Mouse (Mus musculus) forebrain, embryonic 10.5 days (tissue): ENCODE measurements at regions not wholly inside any gene's neighbourhood (a gene's known extent, or its start where the extent isn't known, plus 50 kb on each side); places are given as distances from the start of the nearest gene placed in this dataset.

Source experiments
- DNase-seq: peaks from one replicate; pipeline ENCODE4 v3.0.0-alpha.2; 2017; ENCODE audit warnings: low spot score; ENCODE audit errors: extremely low spot score
- H3K27ac ChIP-seq: fragments of 300-500 bp; sonication (generic); 2 replicates; pipeline ENCODE4 v1.5.1; 2016; ENCODE audit warnings: mild to moderate bottlenecking
- H3K27me3 ChIP-seq: fragments of 300-500 bp; sonication (generic); 2 replicates; pipeline ENCODE4 v1.6.1; 2016; ENCODE audit warnings: mild to moderate bottlenecking; ENCODE audit not compliant: poor library complexity, severe bottlenecking
- H3K36me3 ChIP-seq: fragments of 300-500 bp; sonication (generic); replicated peaks from 2 replicates; pipeline ENCODE4 v1.6.1; 2016; ENCODE audit warnings: mild to moderate bottlenecking, moderate library complexity
- H3K4me1 ChIP-seq: fragments of 300-500 bp; sonication (generic); 2 replicates; pipeline ENCODE4 v1.6.1; 2016
- H3K4me3 ChIP-seq: fragments of 300-500 bp; sonication (generic); 2 replicates; pipeline ENCODE4 v1.5.1; 2016; ENCODE audit warnings: mild to moderate bottlenecking, moderate library complexity
- H3K9me3 ChIP-seq: fragments of 300-500 bp; sonication (generic); 2 replicates; pipeline ENCODE4 v1.6.1; 2016; ENCODE audit warnings: mild to moderate bottlenecking, moderate library complexity
- WGBS: fragments of 180-500 bp; shearing (Covaris S2); methylation state at CpG from one replicate; pipeline ENCODE4 v1.1.7; 2016; 5-methylcytosine and 5-hydroxymethylcytosine counted together

DNA sequence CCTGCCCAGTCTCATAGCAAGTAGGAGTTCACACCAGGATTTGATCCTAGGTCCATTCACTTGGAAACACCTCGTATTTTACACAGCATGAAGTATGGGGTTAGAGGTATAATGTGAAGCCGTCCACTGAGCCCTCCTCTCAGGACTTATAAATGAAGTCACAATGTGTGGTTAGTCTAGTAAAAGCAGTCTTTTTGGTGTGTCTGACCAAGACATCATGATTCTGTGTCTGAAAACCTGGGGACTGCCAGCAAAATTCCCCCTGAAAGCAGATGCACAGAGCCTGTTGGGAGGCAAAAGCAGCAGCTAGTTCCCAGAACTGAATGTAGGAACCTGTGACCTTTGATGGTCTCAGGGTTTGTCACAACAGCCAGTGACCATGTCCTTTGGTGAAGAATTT, 91.0 kb upstream of the Ccnd2 start:
- DNase-seq, result no peak
- no peak overlapping the region for H3K4me3 ChIP-seq
- H3K9me3 ChIP-seq, result no peaks in the 10 kb centered on the region
- no peaks in the 10 kb centered on the region for H3K36me3 ChIP-seq
- WGBS, result 86% methylated on average over 2 of the region's 2 CpGs
- peaks cover 46% of the 10 kb centered on the region for H3K27me3 ChIP-seq
- no peak overlapping the region for H3K27ac ChIP-seq
- H3K4me1 ChIP-seq, result peaks cover 11% of the 10 kb centered on the region

DNA sequence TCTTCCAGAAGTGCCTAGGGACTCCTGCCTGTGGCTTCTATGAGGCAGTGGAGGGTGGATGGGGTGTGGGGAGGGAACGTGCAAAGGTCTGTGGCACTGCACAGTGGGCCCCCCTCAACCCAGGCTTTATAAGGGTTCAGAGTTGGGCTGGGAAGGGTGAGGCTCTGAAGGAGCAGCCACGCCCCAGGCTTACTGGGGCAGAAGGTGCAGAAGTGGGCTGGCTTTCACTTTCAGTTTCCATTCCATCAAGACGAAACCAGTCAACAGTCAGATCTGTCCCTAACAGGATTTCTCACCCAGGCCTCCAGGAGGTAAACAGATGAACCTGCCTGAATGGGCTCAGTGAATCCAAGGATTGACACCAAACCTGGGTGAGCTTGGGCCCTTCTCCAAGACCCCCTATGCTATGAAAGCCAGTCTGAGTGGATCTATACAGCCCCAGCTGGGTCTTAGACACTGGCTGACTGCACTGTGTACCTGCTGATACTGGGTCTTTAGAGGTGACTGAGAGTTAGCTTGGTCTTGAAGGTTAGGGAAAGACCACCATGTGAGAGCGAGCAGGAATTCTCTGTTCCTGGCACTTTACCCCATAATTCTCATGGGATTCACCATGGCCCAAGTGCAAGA, 93.9 kb upstream of the Ccnd2 start:
- no peak for DNase-seq
- no peak overlapping the region for H3K4me3 ChIP-seq
- 90% methylated on average over 4 of the region's 4 CpGs for WGBS
- H3K27me3 ChIP-seq, result peaks cover 63% of the 10 kb centered on the region
- H3K4me1 ChIP-seq, result peaks cover 40% of the 10 kb centered on the region
- no peaks in the 10 kb centered on the region for H3K36me3 ChIP-seq
- H3K9me3 ChIP-seq, result no peaks in the 10 kb centered on the region
- no peak overlapping the region for H3K27ac ChIP-seq

DNA sequence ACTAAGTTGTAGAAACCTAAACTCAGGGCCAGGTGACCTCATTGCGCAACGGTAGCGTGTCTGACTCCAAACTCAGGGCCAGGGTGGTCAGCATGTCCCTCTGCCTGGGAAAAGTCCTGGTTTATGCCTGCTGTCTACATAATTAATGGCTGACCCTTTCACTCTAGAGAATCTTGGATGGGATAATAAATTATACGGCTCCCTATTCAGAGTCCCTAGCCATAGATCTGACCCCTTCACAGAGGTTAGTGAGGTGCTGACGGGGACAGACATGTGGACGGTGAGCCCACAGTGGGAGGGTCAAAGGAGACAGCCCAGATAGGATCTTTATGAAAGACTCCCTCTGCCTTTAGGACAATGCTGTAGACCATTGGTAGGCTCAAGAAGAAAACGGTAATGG, 94.7 kb upstream of the Ccnd2 start:
- no peaks in the 10 kb centered on the region for H3K9me3 ChIP-seq
- no peak overlapping the region for H3K4me3 ChIP-seq
- no peak for DNase-seq
- no peak overlapping the region for H3K27ac ChIP-seq
- WGBS, result 94% methylated on average over 7 of the region's 7 CpGs
- H3K36me3 ChIP-seq, result no peaks in the 10 kb centered on the region
- H3K27me3 ChIP-seq, result peaks cover 62% of the 10 kb centered on the region
- peaks cover 48% of the 10 kb centered on the region for H3K4me1 ChIP-seq

DNA sequence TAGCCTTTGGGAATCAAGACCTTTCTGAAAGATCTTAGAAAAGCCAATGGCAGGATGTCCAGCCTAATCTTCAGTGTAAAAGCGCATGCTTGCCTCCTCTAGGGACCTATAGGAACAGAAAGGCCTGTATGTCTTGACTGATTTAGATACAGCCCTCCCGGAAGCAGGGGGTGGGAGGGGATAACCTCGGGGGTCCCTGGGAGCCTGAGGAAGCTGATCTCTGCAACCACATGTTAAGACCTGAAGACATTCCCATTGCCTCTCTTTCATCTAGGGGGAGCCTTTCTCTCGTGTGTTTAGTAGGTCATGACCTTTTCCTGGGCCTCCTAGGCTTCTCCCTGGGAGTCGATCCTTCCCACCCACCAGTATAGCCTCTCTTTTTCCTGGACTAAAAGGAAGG, 95.3 kb upstream of the Ccnd2 start:
- peak overlapping the region; percentile 16; the same call in 1 of the 2 replicates for H3K27ac ChIP-seq
- H3K36me3 ChIP-seq, result no peaks in the 10 kb centered on the region
- H3K27me3 ChIP-seq, result peaks cover 59% of the 10 kb centered on the region
- peaks cover 54% of the 10 kb centered on the region for H3K4me1 ChIP-seq
- no peak for DNase-seq
- 27% methylated on average over 5 of the region's 5 CpGs for WGBS
- H3K9me3 ChIP-seq, result no peaks in the 10 kb centered on the region
- H3K4me3 ChIP-seq, result no peak overlapping the region

DNA sequence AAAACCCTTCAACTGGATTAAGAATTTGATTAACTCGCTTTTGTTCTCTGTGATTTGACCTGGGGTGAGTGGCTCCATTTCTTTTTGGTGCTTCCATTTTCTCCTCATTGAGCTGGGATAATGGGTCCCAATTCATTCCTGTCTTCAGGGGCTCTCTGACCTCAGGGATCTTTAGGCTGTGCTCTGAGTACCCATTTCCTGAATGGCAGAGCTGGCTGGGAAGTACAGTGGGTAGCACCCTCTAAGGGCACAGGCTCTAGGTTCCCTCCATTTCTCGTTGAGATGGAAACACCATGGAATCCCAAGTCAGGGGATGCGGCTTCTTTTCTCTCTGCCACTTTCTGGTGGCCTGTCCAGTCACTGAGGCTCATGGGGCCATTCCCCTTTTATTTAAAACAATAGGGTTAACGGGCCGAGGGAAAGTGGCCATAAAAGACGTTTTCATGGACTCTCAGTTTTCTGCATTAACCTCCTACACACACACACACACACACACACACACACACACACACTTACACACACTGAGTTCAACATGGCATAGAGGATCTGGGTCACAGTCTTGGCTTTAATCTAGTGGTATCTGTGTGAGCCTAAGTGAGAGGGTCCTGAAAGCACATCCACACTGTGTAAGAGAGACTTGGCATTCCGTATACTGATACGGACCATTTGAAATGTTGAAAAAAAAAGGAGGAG, 98.3 kb upstream of the Ccnd2 start:
- Histone ChIP-seq H3K27ac (peak overlapping the region; percentile 85), H3K36me3 (no peaks in the 10 kb centered on the region), H3K4me3 (peak overlapping the region; percentile 39; the same call in 1 of the 2 replicates), H3K4me1 (peaks cover 62% of the 10 kb centered on the region), H3K27me3 (peaks cover 49% of the 10 kb centered on the region), H3K9me3 (no peaks in the 10 kb centered on the region)
- DNase-seq, result peak; percentile 59
- 14% methylated on average over 8 of the region's 8 CpGs for WGBS

DNA sequence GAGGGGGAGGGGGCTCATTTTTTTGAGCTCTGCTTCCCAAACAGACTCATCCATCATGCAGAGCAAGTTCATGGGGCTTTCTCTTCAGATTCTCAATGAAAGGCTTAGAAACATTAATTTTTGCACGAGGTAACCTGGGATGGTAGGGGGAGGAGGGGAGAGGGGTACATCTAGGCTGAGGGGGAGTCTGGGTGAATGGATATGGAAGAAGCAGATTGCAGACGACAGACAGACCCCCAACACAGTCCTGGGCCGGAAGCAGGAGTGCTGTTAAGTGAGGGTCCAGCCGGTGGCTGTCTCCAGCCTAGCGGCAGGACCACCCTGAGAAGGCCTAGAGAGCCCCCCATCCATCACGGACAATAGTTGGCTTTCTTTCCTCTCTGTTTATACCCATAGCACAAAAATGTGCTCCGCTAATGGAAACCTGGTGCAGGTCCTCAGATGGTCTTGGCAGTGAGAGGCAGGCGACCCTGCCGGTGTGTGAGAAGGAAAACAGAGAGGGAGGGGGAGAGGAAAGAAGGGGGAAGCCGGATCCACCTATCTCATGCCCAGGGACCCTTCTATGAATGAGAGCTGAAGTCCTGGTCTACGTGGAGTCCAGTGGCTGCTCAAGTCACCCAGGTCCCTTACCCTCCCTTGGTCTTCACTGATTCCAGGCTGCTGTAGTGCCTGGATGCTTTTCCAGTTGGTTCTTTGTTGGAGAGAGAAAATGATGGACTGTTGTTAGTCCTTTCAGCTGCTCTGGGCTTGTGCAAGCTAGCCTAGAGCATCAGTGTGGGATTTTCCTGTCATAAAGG, 99.1 kb upstream of the Ccnd2 start:
- H3K27me3 ChIP-seq, result peaks cover 49% of the 10 kb centered on the region
- peak; percentile 41 for DNase-seq
- H3K4me3 ChIP-seq, result peak overlapping the region; percentile 39
- 4% methylated on average over 11 of the region's 11 CpGs for WGBS
- peaks cover 2% of the 10 kb centered on the region for H3K9me3 ChIP-seq
- peak overlapping the region; percentile 85 for H3K27ac ChIP-seq
- H3K36me3 ChIP-seq, result no peaks in the 10 kb centered on the region
- peaks cover 62% of the 10 kb centered on the region for H3K4me1 ChIP-seq

DNA sequence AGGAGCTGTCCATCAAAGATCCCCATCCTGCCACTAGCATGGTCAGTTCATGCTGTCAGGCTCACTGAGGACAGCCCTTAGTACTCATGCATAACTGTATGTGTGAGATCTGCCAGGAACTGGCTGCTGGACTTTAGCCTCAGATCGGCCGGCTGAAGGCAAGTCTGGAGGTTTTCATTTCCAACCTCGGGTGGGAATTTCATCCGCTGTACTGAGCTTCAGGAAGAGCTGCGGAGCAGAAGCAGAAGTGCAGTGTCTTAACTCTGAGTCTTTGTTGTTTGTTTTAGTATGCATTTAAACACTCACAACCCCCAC, 99.6 kb upstream of the Ccnd2 start:
- peaks cover 62% of the 10 kb centered on the region for H3K4me1 ChIP-seq
- H3K27ac ChIP-seq, result peak overlapping the region; percentile 85
- H3K36me3 ChIP-seq, result no peaks in the 10 kb centered on the region
- peak; percentile 48 for DNase-seq
- peak overlapping the region; percentile 39 for H3K4me3 ChIP-seq
- peaks cover 47% of the 10 kb centered on the region for H3K27me3 ChIP-seq
- H3K9me3 ChIP-seq, result peaks cover 5% of the 10 kb centered on the region
- 2% methylated on average over 5 of the region's 5 CpGs for WGBS

DNA sequence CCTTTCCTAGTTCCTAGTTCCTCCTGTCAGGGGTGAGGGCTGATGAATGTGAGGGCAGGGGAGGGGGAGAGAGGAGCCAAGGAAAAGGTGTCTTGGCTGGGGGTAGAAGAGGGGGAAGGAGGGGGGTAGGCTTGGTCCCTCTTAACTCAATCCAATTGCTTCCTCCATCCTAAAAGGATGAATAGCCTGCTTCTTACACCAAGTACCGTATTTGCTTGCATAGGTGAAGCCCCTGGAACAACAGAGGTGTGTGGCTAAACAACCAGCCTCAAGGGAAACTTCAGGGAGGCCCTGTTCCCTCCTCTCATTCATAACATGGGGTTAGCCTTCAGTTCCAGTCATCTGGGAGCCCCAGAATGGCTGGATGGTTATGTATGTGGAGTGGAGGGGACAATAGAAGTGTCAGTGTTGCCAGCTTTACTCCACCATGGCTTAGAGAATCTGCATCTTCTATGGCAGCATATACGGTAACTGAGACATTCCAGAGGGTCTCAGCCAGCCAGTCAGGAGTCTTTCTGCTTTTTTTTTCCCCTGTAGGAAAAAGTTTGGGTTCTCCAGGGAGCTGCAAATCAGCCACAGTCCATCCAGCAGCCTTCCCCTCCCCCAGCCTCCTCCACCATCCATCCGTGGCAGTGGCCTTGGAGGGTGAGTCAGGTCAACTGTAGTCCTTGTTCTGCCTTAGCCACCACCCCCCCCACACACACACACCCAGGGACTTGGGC, 100.2 kb upstream of the Ccnd2 start:
- H3K27me3 ChIP-seq, result peaks cover 42% of the 10 kb centered on the region
- peak; percentile 62 for DNase-seq
- no peaks in the 10 kb centered on the region for H3K36me3 ChIP-seq
- H3K27ac ChIP-seq, result peak overlapping the region; percentile 85
- peaks cover 60% of the 10 kb centered on the region for H3K4me1 ChIP-seq
- H3K4me3 ChIP-seq, result peak overlapping the region; percentile 39
- H3K9me3 ChIP-seq, result peaks cover 5% of the 10 kb centered on the region
- WGBS, result 4% methylated on average over 3 of the region's 3 CpGs

DNA sequence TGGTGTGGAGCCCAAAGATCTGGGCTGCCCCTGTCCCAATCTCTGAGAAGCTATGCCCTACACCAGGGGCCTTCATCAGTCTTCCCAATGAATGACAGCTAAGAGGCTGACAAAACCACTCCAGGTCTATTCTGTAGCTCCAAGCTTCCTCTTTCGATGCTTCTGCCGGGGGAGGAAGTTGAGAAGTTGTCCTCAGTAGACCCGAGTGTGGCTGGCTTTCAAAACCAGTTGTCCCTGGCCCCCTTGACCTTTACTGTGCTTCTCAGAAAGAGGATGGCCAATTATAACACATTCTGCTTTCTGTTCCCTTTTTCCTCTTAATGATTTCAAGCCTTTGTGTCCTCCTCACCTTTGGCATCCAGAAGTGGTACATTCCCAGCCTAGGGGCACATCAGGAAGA, 101.9 kb upstream of the Ccnd2 start:
- peaks cover 5% of the 10 kb centered on the region for H3K9me3 ChIP-seq
- 82% methylated on average over 3 of the region's 3 CpGs for WGBS
- peaks cover 42% of the 10 kb centered on the region for H3K4me1 ChIP-seq
- no peaks in the 10 kb centered on the region for H3K36me3 ChIP-seq
- no peak overlapping the region for H3K27ac ChIP-seq
- H3K27me3 ChIP-seq, result peaks cover 24% of the 10 kb centered on the region
- H3K4me3 ChIP-seq, result no peak overlapping the region
- DNase-seq, result no peak

DNA sequence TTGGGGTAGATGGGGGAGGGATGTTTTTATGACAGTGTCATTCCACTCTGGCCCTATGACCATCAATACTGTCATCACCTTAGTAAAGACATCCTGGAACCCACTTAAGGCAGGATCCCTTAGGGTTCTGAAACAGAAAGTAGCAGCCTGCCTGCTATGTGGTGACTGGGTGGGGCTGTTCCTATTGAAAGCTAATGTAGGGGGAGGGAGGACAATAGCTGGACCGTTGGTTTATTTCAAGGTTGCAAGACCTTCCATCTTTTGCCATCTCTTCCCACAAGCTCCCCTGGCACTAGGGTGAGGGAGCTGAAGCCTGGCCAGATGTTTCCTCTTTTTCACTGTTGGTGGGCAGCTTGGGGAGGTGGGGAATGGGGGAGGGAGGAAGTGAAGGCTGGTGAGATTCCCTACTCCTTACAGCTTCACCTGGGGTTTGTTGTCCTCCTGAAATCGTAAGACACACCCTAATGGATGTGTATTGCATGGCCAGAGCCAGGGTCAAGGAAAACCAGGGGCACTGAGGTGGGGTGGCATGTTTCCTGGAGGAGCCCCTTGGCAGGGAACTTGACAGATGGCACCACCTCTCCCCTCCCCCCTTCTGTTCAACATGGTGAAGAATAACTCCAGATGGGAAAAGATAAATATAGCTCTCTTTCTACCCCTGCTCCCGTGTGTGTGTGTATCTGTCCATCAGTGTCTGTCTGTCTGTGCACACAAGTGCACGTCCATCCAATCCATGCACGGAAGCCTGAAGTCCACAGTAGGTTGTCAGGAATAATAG, 112.1 kb upstream of the Ccnd2 start:
- H3K4me3 ChIP-seq, result no peak overlapping the region
- no peaks in the 10 kb centered on the region for H3K9me3 ChIP-seq
- no peak for DNase-seq
- 0 out of 2 replicates have a peak overlapping the region, but pooled peaks have one; percentile 20 for H3K27ac ChIP-seq
- H3K36me3 ChIP-seq, result no peaks in the 10 kb centered on the region
- 82% methylated on average over 5 of the region's 5 CpGs for WGBS
- peaks cover 47% of the 10 kb centered on the region for H3K27me3 ChIP-seq
- H3K4me1 ChIP-seq, result peaks cover 27% of the 10 kb centered on the region

DNA sequence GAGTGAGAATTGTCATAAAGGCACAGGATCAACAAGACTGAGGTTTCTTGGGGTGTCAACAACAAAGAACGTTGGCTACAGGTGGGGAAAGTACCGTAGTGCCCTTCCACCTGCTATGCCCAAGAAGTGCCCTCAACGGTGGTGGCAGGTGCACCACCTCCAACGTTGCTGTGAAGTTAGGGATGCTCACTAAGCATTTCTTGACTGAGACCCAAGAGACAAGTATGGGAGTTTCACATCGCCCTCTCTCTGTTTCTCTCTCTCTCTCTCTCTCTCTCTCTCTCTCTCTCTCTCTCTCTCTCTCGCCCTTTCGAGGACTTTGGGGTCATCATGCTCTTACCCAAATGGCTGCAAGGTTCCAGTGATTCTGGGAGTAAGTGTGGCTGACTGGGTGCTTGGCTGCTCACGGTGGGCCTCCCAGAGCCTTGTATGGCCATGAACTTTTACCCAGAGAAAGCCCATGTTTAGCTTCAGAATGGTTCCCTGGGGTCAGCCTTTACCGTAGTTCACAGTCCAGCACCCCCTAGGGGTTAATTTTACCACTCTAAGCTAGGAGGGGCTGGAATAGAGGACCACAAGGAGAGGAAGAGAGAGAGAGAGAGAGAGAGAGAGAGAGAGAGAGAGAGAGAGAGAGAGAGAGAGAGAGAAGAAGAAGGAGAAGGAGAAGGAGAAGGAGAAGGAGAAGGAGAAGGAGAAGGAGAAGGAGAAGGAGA, 113.2 kb upstream of the Ccnd2 start:
- peak overlapping the region; percentile 44; the same call in 1 of the 2 replicates for H3K27ac ChIP-seq
- H3K36me3 ChIP-seq, result no peaks in the 10 kb centered on the region
- peaks cover 27% of the 10 kb centered on the region for H3K4me1 ChIP-seq
- H3K4me3 ChIP-seq, result no peak overlapping the region
- WGBS, result 77% methylated on average over 9 of the region's 9 CpGs
- H3K9me3 ChIP-seq, result no peaks in the 10 kb centered on the region
- H3K27me3 ChIP-seq, result peaks cover 59% of the 10 kb centered on the region
- no peak for DNase-seq
